Mouse (Mus musculus) thymus, adult 2 months (tissue): ENCODE results near the gene Egflam.

Experiments used
- CTCF ChIP-seq: fragments of 200-500 bp; IDR thresholded peaks from 2 replicates; pipeline ENCODE4 v1.5.1; 2012; ENCODE audit warnings: mild to moderate bottlenecking, control low read depth, low read length, moderate library complexity, borderline replicate concordance; ENCODE audit not compliant: control insufficient read depth, poor library complexity, insufficient read depth; ENCODE audit errors: extremely low read depth
- POLR2A ChIP-seq: fragments of 200-500 bp; IDR thresholded peaks from 2 replicates; pipeline ENCODE4 v1.6.1; 2012; ENCODE audit warnings: mild to moderate bottlenecking, low read length, control low read depth, moderate library complexity; ENCODE audit not compliant: control insufficient read depth, poor library complexity, insufficient read depth; ENCODE audit errors: extremely low read depth

- TF ChIP-seq POLR2A (no peak), CTCF (no peak)
Measured at GRCm38 (mm10) chr15:7198816-7199215, 199.4 kb downstream of the Egflam start.
